In the genomic region with DNA sequence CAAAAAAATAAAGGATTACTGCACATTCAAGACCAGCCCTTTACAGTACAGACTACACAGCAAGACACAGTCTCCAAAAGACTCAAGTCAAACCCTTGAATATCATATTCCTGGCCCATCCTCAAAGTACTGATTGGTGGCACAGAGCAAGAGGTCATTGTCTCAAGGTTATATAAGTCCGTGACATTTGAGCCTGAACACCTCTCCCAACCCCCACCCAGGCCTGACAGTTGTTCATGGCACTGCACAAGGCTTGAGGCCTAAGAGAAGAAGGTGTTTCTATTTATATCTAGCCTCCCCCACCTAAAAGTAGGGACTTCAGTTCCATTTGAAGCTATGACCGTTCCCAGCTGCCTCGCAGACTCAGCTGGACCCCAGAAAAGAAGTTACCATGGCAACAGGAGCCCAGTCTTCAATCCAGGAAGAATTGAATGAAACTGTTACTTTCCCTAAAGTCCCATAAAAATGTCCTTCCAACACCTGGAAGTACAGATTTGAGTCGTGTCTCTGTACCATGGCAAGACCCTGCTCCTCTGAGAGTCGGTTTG, we compare ENCODE assay signal across 15 mouse cellular contexts. TPM values are rescaled to one million over a fixed set of nuclear protein-coding genes. Genes with fewer than 3 reads are reported as not detected.
DNase-seq lines count a peak whose midpoint lies in the region; ATAC-seq lines count a peak whose summit lies in the region.
"Had no signal": no experiment of that assay in that cellular context is flagged by ENCODE, and none has a peak within 500 bp of the region (broad histone marks: within the 10 kb centered on the region; RNA-seq: fewer than 3 reads in every experiment).

No protein-coding gene starts in this region.

- no peak for ATAC-seq in heart, embryonic 11.5 days (replicated peaks; ENCODE audit: insufficient number of reproducible peaks, low FRiP score, low TSS enrichment)
- ATAC-seq in limb, embryonic 12.5 days (ENCODE audit: insufficient number of reproducible peaks, insufficient read depth, low FRiP score, low TSS enrichment, low read depth): no peak
- ATAC-seq: CD4-positive, CD25-positive, alpha-beta regulatory T cell, adult 4 months; forebrain, embryonic 15.5 days; intestine, embryonic 15.5 days; liver, postnatal 0 days had no signal

- H3K9ac ChIP-seq in heart, embryonic 11.5 days (ENCODE audit: low read depth, low read length): no peak overlapping the region
- no peak overlapping the region for H3K9ac ChIP-seq in limb, embryonic 12.5 days (replicated peaks)
- H3K9ac ChIP-seq: forebrain, embryonic 15.5 days; intestine, embryonic 15.5 days; liver, postnatal 0 days had no signal

- no peaks in the 10 kb centered on the region; the same call in 1 of the 2 replicates for H3K36me3 ChIP-seq in heart, embryonic 11.5 days (ENCODE audit: control insufficient read depth, insufficient read depth, low read length)
- H3K36me3 ChIP-seq in limb, embryonic 12.5 days: no peaks in the 10 kb centered on the region
- H3K36me3 ChIP-seq in limb, embryonic 10.5 days: no peaks in the 10 kb centered on the region
- H3K36me3 ChIP-seq: forebrain, embryonic 15.5 days; intestine, embryonic 15.5 days had no signal

- peaks cover 29% of the 10 kb centered on the region for H3K4me1 ChIP-seq in heart, embryonic 11.5 days (ENCODE audit: control insufficient read depth, insufficient read depth, low read length)
- H3K4me1 ChIP-seq in limb, embryonic 12.5 days (replicated peaks): peaks cover 26% of the 10 kb centered on the region
- peaks cover 24% of the 10 kb centered on the region for H3K4me1 ChIP-seq in limb, embryonic 10.5 days
- H3K4me1 ChIP-seq in brown adipose tissue, adult 24 weeks (ENCODE audit: control insufficient read depth, insufficient read depth, insufficient read length, low read length): peaks cover 12% of the 10 kb centered on the region; the same call in 1 of the 2 replicates

- WGBS in heart, embryonic 11.5 days (ENCODE audit: insufficient replicate concordance): 47% methylated on average over 5 of the region's 5 CpGs
- 39% methylated on average over 5 of the region's 5 CpGs for WGBS in limb, embryonic 12.5 days
- WGBS in limb, embryonic 10.5 days: 70% methylated on average over 5 of the region's 5 CpGs

- H3K4me2 ChIP-seq in heart, embryonic 11.5 days: peak overlapping the region; percentile 78
- peak overlapping the region; percentile 2 for H3K4me2 ChIP-seq in limb, embryonic 12.5 days
- H3K4me2 ChIP-seq: forebrain, embryonic 15.5 days; intestine, embryonic 15.5 days had no signal

- 0 out of 2 replicates have a peak, but pooled peaks cover 2% of the 10 kb centered on the region for H3K27me3 ChIP-seq in heart, embryonic 11.5 days (ENCODE audit: control insufficient read depth, insufficient read depth, low read length)
- H3K27me3 ChIP-seq in limb, embryonic 12.5 days: peaks cover 30% of the 10 kb centered on the region
- peaks cover 45% of the 10 kb centered on the region for H3K27me3 ChIP-seq in limb, embryonic 10.5 days (ENCODE audit: low read depth, poor library complexity, severe bottlenecking)
- H3K27me3 ChIP-seq: forebrain, embryonic 15.5 days had no signal

- peak overlapping the region; percentile 1; the same call in 1 of the 2 replicates for H3K27ac ChIP-seq in heart, embryonic 11.5 days (ENCODE audit: low read depth, low read length)
- H3K27ac ChIP-seq in limb, embryonic 12.5 days: peak overlapping the region; percentile 25; the same call in 1 of the 2 replicates
- H3K27ac ChIP-seq in limb, embryonic 10.5 days: no peak overlapping the region
- H3K27ac ChIP-seq in brown adipose tissue, adult 24 weeks (replicated peaks; ENCODE audit: low read depth, low read length): 0 out of 2 replicates have a peak overlapping the region, but pooled peaks have one; percentile 0
- H3K27ac ChIP-seq: forebrain, embryonic 15.5 days; intestine, embryonic 15.5 days had no signal

- no peak for DNase-seq in heart, adult 9 months (ENCODE audit: low spot score in 2 of 2)
- DNase-seq in limb, embryonic 10.5 days (ENCODE audit: low spot score): no peak
- peak; percentile 37 for DNase-seq in heart, postnatal 4 days
- no peak for DNase-seq in MN1 (ENCODE audit: low spot score)
- DNase-seq: cerebellum, adult 8-10 months; kidney, postnatal 14 days; liver, postnatal 0 days; lung, postnatal 36 days had no signal

- H3K9me3 ChIP-seq in heart, embryonic 11.5 days (replicated peaks; ENCODE audit: control insufficient read depth, low read length): no peaks in the 10 kb centered on the region
- H3K9me3 ChIP-seq in limb, embryonic 12.5 days: no peaks in the 10 kb centered on the region
- no peaks in the 10 kb centered on the region for H3K9me3 ChIP-seq in limb, embryonic 10.5 days (replicated peaks)
- H3K9me3 ChIP-seq: forebrain, embryonic 15.5 days; intestine, embryonic 15.5 days had no signal

- peak overlapping the region; percentile 8; the same call in 1 of the 2 replicates for H3K4me3 ChIP-seq in heart, embryonic 11.5 days (ENCODE audit: low read depth, low read length)
- H3K4me3 ChIP-seq in limb, embryonic 12.5 days (replicated peaks): no peak overlapping the region
- no peak overlapping the region for H3K4me3 ChIP-seq in limb, embryonic 10.5 days
- H3K4me3 ChIP-seq in brown adipose tissue, adult 24 weeks (ENCODE audit: insufficient read depth, low read depth, low read length): no peak overlapping the region
- H3K4me3 ChIP-seq: forebrain, embryonic 15.5 days; intestine, embryonic 15.5 days had no signal

RNA-seq across cellular contexts. Expression of gene Snta1, which starts 2.4 kb away (rescaled TPM):
- 14.6 and 22.2 TPM in 2 replicates for polyA plus RNA-seq in heart, embryonic 11.5 days (2014; fragmentation: Nextera tagmentation; extraction: Ambion mirVana)
- 7.5 and 8.3 TPM in 2 replicates for polyA plus RNA-seq in limb, embryonic 12.5 days (2016; fragmentation: Nextera tagmentation; extraction: Ambion mirVana)
- polyA plus RNA-seq in limb, embryonic 10.5 days (2016; fragmentation: Nextera tagmentation; extraction: Ambion mirVana): 2.8 and 3.2 TPM in 2 replicates
- polyA plus RNA-seq in brown adipose tissue, adult 24 weeks (2012; ENCODE audit: insufficient read depth, insufficient read length, missing spikeins): 17.1 and 29.6 TPM in 2 replicates
- 10 to 100 TPM; 77.0 to 77.8 TPM for total RNA-seq in heart, postnatal 4 days (2021)
- total RNA-seq: granulocyte monocyte progenitor cell, adult 5-6 weeks had no signal
- polyA plus RNA-seq: CD4-positive, CD25-positive, alpha-beta regulatory T cell, adult 4 months had no signal

RNA-seq across cellular contexts. Expression of gene Cbfa2t2, which starts 30.8 kb away (rescaled TPM):
- polyA plus RNA-seq in heart, embryonic 11.5 days (2014; fragmentation: Nextera tagmentation; extraction: Ambion mirVana): 31.2 and 34.0 TPM in 2 replicates
- polyA plus RNA-seq in limb, embryonic 12.5 days (2016; fragmentation: Nextera tagmentation; extraction: Ambion mirVana): 50.6 and 57.8 TPM in 2 replicates
- 54.0 and 59.2 TPM in 2 replicates for polyA plus RNA-seq in limb, embryonic 10.5 days (2016; fragmentation: Nextera tagmentation; extraction: Ambion mirVana)
- polyA plus RNA-seq in brown adipose tissue, adult 24 weeks (2012; ENCODE audit: insufficient read depth, insufficient read length, missing spikeins): 6.9 and 7.9 TPM in 2 replicates
- 10 to 100 TPM; 33.9 to 34.2 TPM for total RNA-seq in heart, postnatal 4 days (2021)

RNA-seq across cellular contexts. Expression of gene Cdk5rap1, which starts 32.7 kb away (rescaled TPM):
- 14.1 and 18.3 TPM in 2 replicates for polyA plus RNA-seq in heart, embryonic 11.5 days (2014; fragmentation: Nextera tagmentation; extraction: Ambion mirVana)
- 19.2 and 19.4 TPM in 2 replicates for polyA plus RNA-seq in limb, embryonic 12.5 days (2016; fragmentation: Nextera tagmentation; extraction: Ambion mirVana)
- polyA plus RNA-seq in limb, embryonic 10.5 days (2016; fragmentation: Nextera tagmentation; extraction: Ambion mirVana): 15.6 and 20.6 TPM in 2 replicates
- polyA plus RNA-seq in brown adipose tissue, adult 24 weeks (2012; ENCODE audit: insufficient read depth, insufficient read length, missing spikeins): 7.1 and 12.7 TPM in 2 replicates
- 10 to 100 TPM in 1 of 2 experiments, 1 to 10 TPM in 1; 8.7 to 11.2 TPM for total RNA-seq in heart, postnatal 4 days (2021)
